Mouse (Mus musculus): ENCODE results near the gene Chchd10.

Chchd10 gene

DNA sequence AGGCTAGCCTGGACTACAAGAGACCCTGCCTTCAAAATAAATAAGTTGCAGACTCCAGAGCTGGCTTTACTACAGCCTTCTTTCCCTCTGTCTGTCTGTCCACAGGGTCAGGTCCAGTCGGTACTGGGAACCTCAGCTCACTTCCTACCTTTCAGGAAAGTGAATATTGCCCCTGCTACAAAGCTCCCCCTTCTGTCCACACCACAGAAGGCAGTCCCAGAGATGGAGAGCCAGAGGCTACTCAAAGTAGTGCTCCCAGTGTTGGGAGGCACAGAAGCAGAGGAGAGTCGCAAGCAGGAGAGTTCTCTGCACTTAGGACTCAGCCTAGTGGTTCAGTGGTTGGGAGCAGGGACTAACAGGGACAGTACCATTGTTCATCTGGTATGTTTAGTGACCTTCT lies 8.6 kb upstream of the Chchd10 start:
- DNase-seq (ENCODE audit: low spot score): no peak

DNA sequence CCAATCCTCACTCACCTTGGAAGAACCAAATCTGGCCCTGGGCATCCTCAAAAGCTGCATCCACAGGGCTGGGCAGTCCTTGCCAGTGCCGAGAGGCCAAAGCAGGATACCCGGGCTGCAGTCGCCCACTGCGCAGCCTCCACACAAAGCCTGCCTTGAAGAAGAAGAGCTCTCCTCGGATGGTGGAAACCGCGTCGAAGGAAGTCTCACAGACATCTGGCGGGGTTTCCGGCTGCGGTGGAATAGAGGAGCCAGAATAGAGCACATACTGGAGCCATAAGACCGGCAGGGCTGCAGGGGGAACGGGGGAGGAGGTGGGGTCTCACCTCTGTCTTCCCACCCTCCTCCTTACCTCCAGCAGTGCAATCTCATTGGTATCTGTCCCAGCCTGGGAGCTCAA lies 6.5 kb upstream of the Chchd10 start:
- no peak for DNase-seq (ENCODE audit: low spot score)

DNA sequence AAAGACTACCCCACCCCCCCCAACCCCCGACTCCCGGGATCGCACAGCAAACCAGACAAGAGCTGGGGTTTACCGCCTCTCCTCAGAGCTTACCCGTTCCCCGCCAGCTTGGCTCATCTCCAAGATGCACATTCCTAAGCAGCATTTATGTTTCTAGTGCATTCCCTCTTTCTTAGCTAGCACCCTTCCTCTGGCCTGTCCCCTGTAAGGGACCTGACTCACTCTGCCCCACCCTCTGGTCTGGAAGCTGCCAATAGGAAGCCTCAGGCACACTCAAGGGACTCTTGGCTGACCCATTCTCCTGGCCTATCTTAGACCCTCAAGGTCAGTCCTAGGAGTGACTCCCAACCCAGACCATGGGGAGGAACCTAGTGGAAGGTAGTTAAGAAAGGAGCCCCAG lies 2.6 kb upstream of the Chchd10 start:
- DNase-seq (ENCODE audit: low spot score): no peak

DNA sequence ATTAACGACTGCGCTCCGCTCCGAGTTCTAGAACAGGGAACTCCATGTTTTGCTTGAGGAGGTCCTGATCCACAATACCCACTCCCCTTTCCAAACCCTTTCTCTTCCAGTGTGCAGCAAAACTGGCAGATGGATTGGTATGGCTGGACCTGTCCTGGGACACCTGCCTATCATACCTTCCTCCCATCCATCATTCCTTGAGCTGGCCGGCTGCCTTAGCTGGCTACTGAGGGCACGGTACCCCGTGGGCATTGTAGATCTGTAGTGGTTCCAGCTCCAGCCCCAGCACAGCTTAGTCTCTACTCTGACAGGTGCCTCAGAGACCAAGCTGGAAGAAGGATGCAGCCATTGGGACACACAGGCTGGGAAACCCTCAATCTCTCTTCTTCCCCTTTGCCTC lies 1.6 kb upstream of the Chchd10 start:
- no peak for DNase-seq (ENCODE audit: low spot score)

DNA sequence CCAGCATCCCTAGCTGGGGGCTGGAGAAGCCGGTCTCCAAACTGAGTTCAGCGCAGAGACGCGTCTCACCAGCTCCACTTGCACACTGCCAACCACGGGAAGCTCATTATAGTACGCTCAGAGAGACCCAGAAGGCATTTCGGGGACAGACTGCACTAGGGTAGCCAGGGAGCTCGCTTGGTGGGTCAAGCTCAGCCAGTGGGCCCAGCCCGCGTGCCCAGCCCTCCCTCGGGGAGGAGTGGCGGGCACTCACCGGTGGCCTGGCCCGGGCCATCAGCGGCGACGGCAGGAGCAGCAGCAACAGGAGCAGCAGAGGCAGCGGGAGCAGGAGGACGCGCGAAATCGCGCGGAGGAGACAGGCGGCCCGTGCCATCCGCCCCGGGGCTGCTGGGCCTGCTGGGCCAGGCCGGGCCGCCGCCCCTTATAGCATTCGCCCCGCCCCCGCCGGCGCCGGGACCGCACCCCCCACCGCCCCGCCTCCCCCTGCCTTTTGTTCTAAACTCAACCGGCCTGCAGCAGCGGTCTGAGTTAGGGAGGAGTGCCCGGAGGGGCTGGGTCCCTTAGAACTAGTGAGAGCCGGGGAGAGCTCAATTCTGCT lies 750 bp upstream of the Chchd10 start:
- DNase-seq (ENCODE audit: low spot score): no peak

DNA sequence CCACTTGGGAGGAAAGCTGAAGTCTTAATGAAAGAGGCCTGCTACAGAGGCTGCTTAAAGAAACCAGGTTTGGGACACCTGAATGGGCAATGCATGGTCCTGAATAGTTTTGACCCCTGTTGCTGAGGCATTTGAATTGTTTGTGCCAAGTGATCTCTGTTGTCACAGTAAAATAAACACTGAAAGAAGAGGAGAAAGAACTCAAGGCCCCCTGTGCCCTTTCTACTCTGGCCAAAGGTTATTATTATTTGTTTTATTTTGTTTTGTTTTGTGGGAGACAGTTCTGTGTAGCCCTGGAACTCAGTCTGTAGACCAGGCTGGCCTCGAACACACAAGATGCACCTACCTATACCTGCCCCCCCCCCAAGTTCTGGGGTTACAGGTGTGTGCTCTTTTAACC lies 2.1 kb downstream of the Chchd10 start:
- no peak for DNase-seq (ENCODE audit: low spot score)

DNA sequence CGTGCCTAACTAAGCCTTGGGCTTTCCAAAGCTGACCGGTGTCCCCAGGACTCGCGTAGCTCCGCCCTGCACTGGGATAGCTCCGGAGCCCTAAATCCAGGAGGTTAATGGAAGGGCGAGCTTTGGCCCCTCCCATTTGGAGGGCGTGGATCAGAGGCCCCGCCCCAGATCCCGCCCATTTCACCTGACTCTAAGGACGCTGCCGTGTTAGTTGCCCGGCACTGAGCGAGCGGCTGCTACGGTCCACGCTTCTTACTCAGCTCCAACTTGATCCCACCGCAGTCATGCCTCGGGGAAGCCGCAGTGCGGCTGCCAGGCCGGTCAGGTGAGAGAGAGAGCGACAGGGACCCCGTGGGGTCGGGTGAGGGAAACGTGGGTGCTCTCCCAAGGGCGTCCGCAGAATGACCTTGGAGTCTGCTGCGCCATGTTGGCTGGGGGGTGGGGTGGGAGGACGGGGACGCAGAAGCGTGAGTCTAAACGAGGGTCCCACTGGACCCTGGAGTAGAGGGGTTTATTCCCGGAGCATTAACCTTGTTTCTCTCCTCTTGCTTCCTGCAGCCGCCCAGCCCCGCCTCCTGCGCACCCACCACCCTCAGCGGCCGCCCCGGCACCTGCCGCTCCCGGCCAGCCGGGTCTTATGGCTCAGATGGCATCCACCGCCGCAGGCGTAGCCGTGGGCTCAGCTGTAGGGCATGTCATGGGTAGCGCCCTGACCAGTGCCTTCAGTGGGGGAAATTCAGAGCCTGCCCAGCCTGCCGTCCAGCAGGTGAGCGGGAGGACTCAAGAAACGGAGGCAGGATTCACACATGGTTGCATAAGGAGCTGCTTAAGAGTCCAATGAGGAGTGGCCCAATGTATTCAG lies 3.0 kb downstream of the Chchd10 start, which contains the start of gene Mmp11:
Gene Mmp11, minus strand, starts transcription at position 817 of the 862 bp plus-strand sequence.
- peak; percentile 93 for DNase-seq (ENCODE audit: low spot score)

DNA sequence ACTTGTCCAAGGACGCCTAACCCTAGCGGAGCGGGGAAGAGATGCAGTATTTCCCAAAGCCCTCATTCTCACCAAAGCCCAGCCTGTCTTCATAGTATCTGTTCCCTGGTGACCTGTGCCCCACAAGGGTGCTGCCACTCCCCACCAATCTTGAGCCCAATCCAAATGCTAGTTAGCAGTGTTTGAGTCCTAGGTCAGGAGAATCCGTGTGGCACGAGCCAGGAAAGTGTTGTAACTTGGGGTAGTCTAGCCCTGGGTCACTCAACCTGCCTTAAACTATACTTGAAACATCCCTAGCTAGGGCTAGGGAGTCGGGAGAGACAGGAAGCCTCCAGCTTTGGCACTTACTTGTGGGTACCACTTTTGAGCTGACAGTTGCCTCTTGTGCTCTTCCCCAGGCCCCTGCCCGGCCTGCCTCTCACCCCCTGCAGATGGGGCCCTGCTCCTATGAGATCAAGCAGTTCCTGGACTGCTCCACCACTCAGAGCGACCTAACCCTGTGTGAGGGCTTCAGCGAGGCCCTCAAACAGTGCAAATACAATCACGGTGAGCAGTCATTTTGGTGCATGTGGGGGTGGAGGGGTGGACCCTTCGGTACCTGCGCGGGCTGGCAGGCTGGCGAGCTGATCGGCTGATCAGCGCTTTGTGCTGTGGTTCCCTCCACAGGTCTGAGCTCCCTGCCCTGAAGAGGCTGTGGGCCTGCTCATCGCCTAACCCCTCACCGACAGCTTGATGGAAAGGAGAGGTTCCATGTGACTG lies 4.2 kb downstream of the Chchd10 start:
- no peak for DNase-seq (ENCODE audit: low spot score)

DNA sequence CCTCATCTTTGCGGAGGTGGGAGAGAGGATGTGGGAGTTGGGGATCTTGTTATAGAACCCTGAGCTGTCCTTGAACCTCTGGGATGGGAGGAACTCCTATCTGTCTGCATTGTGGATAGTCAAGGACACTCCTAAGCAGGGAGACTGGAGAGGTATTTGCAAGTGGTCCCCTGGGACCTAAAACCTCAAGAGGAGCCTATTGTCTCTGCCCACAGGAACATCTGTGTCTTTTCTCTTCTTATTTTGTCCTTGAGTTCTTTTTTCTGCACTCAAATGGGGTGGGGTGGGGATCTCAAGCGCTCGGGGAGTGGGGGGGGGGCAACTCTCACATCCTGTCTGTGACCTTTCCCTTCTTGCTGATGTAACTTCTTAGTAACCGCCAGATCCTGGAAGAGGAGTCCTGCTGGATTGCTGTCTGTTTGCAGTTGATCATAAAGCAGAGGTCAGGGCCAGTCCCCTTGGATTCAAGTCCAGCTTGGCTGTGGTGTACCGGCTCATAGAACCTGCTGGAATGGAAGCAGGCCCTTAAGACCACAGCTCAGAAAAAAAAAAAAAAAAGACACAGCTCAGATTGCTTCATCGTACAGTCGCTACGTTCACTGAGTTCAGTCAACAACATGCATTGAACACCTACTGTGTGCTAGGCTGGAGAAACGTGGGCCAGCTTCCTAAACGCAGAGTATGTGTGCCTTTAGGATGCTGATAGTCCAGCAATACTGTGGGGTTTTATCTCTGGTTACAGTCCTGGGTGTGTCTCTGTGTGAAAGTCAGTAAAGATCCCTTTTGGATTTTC lies 5.1 kb downstream of the Chchd10 start:
- peak; percentile 76 for DNase-seq (ENCODE audit: low spot score)

DNA sequence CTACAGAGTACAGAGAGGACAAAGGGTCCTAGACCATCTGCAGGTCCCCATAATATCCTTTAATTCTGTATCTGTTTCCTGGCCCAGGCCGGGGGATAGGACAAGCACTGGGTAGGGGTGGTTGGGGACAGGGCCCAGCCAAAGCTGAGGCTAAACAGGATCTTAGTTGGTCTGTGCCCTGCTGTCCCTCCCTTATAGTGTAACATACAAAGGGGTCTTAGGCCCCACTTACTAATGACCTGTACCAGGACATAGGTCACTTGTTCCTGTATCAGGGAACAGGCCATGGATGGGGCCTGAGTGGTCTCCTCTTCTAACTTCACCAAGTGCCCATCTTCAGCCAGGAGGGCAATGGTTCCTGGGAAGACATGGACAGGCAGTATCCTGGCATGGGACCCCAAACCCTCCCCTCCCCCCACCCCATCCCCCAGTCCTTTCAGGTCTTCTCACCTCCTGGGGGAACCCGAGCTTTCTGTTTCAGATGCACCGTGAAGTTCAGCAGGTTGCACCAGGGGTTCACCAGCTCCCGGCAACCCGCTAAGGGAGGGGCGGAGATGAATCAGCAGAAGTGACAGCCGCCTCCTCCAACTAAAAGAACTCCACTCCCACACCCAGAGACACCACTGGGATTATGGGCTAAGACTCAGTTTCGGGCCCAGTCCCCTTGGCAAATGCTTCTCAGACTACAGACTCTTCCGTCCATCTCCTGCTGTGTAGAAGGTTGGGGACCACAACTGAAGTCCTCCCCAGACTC lies 6.7 kb downstream of the Chchd10 start:
- peak; percentile 83 for DNase-seq (ENCODE audit: low spot score)

DNA sequence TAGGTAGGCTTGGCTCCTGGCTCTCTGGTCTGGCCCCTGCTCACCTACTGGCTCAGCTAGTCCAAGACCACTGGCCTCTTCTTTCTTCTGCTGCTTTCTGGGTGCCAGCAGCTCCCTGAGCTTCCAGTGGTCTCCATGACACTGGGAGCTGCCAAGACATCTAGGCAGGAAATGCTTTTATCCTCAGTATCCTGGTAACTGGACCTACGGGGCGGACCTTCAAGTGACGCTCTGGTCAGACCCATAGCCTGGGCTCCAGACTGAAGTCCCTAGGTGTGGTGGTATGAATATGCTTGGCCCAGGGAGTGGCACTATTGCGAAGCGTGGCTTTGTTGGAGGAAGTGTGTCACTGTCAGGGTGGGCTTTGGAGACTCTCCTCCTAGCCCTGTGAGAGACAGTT lies 7.6 kb downstream of the Chchd10 start, which contains the start of gene Gm867:
Gene Gm867, minus strand, starts transcription at position 153 of the 400 bp plus-strand sequence.
- DNase-seq (ENCODE audit: low spot score): no peak

DNA sequence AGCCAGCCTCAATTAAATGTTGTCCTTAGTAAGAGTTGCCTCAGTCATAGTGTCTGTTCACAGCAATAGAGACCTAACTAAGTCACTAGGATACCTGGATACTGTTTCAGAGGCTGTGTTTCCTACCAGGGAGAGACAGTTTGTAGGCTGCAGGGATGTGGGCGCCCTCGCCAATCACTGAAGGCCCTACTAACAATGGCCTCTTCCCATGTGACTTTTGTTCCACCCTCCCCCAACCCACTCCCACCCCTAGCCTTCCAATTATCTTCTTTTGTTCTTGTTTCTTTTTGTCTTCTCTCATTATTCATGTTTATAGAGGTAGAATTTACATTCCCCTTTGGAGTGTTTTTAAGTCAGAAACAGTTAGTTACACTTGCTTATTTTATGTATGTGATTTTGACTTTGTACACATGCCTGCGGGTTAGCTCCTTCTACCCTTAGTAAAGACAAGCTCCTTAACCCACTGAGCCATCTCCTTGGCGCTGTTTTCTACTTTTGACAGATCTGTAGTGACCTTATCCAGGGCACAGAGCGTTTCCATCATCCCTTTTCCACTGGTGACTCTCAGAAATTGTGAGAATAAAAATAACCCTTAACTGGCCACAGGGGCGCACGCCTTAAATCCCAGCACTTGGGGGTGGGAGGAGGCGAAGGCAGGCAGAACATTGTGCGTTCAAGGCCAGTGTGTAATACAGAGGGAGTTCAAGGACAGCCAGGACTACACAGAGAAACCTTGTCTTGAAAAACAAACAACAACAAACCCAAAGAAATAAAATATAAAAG lies 8.3 kb downstream of the Chchd10 start:
- no peak for DNase-seq (ENCODE audit: low spot score)

DNA sequence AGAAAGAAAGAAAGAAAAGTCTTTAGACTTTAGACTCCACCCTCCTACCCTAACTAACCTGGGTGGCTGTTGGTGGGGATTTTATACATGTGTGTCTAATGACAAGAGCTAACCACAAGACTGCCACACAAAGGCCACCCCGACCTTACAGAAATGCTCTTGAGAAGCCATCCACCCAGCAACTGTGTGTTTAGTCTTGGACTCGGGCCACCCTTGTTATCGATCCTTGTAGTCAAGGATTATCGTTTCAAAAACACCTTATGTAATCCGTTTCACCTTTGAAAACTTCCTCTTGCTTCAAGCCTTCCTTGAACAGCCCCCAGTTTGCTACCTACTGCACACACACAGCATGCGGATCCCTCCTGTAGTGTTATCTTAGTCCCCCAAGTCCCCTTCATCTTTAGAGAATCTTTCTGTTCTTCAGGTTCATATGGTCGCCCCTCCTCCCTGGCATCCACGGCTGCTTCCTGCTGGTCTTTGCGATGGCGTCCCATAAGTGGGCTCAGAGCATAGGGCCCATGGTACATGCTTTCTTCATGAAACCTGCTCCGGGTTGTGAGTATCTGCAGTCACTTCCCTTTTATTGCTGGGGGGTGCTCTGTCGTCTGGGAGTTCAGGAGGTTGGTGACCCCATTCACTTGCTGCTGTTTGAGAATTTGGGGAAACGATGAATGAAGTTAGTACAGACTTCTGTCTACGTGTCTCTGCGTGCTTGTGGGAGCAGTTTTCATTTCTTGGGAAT lies 10.0 kb downstream of the Chchd10 start, which contains the start of gene Vpreb3:
Gene Vpreb3, plus strand, starts transcription at position 322 of the 742 bp plus-strand sequence.
- DNase-seq (ENCODE audit: low spot score): no peak

DNA sequence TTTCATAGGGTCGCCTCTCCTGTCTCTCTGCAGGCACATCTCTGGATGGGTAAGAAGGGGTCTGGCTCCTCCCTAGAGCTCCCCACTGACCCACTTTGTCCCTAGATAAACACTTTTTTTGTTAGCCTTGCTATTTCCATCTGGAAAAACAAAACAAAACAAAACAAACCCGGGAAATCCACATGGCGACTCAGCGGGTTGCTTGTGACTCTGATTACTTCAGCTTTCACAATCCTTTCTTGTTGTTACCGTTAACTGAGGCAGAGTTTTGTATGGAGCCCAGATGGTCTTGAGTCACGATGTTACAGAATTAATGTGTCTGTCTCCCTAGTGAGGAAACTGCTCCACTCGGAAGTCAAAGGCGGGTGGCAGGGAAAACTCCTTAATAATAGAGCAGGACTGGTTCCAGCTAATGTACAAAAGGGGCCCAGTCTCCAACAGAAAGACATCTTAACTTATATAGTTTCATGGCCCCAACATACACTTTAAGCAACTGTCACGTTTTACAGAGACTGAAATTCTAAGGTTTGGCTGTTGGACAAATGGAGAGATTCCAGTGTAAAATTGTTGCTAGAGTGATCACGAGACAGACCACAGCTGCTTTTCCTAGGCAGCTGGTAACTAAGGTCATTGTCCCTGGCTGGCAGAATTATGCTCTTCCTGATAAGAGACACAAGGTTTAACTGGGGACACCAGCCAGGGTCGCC lies 11.3 kb downstream of the Chchd10 start:
- DNase-seq (ENCODE audit: low spot score): no peak

DNA sequence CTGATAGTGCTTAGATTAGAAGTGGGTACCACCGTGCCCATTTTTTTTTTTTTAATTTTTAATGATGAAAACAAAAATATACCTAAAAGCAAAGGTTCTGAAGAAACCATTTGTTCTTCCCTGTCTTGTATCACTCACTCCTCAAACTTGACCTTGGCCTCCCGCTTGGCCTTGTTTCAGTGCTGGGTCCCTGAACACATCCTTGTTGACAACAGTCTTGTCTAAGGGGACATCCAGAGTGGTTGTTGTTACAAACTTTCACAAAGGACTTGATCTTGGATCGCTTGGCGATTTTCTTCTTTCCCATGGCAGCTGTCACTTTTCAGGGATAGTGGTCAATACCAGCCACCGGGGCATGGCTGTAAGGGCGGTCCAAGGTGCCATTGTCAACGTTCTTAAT lies 12.3 kb downstream of the Chchd10 start:
- no peak for DNase-seq (ENCODE audit: low spot score)

DNA sequence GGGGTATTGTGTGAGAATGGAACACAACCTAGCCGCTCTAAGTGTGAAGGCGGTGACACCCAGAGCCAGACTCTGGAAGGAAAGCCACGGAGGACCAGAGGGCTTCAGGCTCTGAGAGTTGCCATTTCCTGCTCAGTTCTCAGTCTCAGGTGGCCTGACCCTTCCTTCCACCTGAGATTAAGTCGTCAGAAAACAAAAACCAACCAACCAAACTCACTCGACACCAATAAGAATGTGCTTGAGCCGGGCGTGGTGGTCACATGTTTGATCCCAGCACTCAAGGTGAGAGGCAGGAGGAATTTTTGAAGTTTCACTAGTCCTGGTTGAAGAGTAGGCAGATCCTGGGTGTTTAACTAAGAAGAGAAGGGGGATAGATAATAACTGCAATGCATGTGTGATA lies 13.0 kb downstream of the Chchd10 start:
- DNase-seq (ENCODE audit: low spot score): no peak

DNA sequence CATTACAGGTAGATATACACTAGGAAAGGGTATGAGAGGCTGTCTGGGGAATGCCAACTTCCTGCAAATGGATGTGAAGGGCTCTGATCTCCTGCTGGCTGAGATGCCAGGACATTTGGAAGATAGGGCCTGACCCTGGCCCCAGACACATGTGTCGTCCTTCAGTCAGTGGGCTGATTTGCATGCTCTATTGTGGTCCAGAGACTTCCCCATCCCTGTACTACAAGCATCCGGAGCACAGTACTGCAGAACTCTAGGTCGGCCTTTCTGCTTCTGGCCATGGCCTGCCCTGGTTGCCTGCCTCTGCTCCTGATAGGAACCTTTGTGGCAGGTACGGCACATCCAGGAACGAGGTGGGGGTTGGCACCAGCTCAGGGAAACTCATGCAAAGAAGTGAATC lies 15.1 kb downstream of the Chchd10 start:
- DNase-seq (ENCODE audit: low spot score): no peak

DNA sequence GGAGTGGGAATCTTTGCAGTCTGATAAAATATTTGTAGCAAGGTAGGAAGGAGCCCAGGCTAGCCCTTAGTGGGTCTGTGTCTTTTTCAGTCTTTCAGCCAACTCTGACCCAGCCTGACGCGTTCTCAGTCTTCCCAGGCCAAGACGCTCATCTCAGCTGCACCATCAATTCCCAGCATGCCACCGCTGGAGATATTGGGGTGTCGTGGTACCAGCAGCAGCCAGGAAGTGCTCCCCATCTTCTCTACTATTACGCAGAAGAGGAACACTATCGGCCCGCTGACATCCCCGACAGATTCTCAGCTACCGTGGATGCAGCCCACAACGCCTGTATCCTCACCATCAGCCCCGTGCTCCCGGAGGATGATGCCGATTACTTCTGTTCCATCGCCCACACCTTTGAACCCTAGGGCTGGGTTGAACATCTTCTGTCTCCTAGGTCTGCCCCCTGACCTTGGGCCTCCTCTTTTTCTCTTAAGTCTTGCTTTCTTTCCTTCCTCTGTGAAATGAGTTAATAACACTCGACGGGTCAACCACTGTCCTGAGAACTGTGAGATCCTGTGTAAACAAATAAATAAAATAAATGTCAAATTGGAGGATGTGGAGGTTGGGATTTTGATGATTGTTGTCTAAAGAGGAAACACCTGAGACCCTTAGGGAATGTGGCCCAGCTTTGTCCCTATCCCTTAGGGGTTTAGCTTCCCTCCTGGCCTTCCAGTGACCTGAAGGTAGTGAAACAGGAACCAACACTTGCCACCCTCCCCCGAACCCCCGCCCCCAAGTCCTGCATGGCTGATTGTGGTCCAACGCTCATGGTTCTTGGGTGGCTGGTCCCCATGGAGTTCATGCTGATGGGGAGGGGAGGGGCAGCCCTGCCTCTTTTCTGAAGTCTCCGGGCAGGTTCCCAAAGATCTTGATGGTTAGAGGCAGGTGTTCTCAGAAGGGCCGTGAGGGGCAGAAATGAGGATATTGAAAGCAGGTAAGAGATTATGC lies 16.4 kb downstream of the Chchd10 start:
- no peak for DNase-seq (ENCODE audit: low spot score)

All from c-Kit-positive CD71-positive TER-119-positive erythroid progenitor cells, embryonic 14.5 days (primary cell).